Mouse (Mus musculus) lung, adult 2 months (tissue): ENCODE data around the gene Gsap.

Source experiments
- CTCF ChIP-seq: fragments of 200-500 bp; IDR thresholded peaks from 2 replicates; pipeline ENCODE4 v1.5.1; 2011; ENCODE audit warnings: mild to moderate bottlenecking, low read length, control low read depth; ENCODE audit not compliant: insufficient read depth
- POLR2A ChIP-seq: fragments of 200-500 bp; IDR thresholded peaks from 2 replicates; pipeline ENCODE4 v1.6.1; 2011; ENCODE audit warnings: low read depth, mild to moderate bottlenecking, control low read depth, low read length, borderline replicate concordance; ENCODE audit errors: extremely low read depth

DNA sequence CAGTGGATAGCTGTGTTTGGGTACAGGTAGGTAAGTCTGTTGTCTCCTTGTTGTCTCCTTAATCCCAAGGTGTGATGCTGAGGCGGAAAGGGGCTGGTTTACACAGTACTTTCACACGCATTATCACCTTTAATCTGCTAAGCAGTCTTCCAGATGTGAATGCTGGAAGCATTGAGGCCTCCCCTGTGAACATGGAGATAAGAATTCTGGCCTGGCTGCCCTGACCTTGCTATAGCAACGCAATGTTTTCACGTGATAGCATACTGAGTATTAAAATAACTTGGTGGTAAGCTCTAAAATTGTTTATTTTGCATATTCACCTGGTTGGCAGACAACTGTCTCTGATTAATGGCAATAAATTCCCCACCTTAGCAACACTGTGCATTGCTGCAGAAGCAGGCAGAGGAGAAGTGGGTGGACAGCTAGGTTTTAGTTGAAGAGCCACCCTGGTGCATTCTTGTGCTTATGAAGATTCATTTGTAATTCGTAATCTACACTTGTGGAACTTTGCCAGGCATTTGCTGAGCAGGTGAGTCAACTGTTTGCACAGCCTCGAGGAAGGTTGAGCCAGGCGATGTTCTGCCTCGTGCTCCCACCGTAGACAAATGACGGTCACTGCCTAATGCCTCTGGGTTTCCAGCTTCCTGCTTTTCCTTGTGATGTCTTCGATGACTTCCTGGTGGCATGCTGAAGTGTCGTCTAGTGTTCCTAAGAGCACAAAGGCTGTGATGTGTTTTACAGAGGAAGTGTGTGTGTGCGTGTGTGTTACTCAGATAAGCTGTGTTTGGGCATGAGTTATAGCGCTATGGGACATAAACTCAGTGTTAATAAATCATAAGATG, 31.6 kb downstream of the Gsap start:
- no peak for TF ChIP-seq CTCF
- no peak for TF ChIP-seq POLR2A
